Mouse (Mus musculus): ENCODE data around the gene Sipa1l1.
"Not testable (repeated sequence)": the region's sequence is repeated elsewhere in the genome, so short reads cannot be mapped to it uniquely, and the experiment has no call there.

Gene Sipa1l1

GRCm38 (mm10) chr12:82476580-82476979 is 307.5 kb downstream of the Sipa1l1 start:
- no peak for DNase-seq (ENCODE audit: low spot score)

DNA sequence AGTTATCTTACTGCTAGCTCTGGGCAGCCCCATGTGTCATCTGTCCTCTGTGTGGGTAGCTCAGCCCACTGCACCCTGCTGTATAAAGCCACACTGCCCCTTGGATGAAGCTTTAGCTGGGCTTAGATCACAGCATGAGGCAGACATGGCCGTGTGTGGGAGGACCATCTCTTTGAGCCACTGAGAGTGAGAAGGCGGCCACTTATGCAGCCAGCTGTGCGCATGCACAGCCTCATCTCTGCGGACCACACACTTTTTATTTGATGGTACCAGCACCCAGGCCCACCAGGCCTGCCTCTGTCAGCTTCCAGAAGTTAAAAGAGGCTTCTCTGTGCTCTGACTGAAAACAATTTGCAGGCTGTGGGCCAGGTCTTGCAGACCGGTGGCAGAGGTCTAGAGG is 308.7 kb downstream of the Sipa1l1 start:
- no peak for DNase-seq (ENCODE audit: low spot score)

DNA sequence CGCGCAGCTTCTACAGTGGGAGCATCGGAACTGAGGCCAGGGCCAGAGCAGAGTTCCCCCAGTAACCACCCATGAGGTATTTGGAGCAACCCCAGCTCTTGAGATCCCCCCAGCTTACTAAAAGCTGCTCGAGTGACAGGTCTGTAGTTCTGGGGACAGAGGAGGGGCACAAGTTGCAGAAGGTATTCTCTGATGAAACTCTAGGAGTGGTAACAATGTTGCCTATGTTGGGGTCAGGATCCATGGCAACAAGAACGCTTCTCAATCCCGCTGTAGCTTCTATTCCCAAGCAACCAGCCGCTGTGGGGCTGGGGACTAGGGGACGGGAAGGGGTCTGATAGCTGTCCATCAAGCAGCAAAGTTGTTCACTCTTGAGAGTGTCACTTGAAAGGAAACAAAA is 309.1 kb downstream of the Sipa1l1 start:
- DNase-seq (ENCODE audit: low spot score), result no peak

DNA sequence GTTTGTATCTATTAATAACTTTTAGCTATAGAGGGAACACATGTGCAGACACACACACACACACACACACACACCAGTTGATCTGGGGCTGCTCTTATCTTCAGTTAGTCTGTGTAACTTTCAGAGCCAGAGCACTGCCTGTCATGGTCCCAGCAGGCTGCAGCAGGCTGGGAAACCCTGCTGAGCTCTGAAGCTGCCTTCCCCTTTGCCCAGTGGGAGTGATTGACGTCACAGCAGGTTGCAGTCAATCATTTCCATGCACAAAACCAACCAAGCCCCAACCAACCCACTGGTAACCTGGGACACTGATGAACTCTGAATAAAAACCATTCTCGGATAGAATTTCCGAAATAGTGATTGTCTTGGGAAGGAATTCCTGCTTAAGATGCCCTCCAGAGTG is 310.3 kb downstream of the Sipa1l1 start:
- no peak for DNase-seq (ENCODE audit: low spot score)

DNA sequence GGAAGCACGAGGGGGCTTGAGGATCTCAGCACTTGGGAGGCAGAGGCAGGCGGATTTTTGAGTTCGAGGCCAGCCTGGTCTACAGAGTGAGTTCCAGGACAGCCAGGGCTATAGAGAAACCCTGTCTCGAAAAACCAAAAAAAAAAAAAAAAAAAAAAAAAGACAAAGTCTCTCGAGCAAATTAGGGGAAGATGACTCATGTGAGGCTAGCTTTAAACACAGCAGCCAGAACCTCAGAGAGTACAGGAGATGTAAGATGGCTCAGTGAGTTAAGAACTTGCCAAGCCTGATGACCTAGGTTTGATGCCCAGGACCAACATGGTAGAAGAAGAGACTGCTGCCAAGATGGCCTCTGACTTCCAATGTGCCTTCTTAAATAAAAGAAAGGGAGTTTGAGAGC is 311.3 kb downstream of the Sipa1l1 start:
- DNase-seq (ENCODE audit: low spot score), result not testable (repeated sequence)

DNA sequence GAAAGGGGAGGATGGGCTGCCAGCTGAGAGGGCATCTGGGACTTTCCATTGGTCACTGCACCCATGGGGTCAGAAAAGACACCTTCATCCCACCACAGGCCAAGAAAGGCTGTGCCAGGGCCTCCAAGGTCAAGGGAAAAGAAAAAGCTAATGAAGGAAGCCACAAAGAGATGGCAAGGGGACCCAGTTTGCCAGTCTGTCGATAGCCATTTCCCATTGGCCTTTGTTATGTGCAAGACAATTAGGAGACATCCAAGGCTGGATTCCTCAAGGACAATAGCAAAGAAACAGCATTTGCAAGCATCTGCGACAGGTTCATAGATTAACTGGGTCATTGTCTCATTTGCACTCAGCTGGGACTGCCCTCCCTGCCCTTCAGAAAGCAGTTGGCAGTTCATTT is 316.3 kb downstream of the Sipa1l1 start:
- no peak for DNase-seq (ENCODE audit: low spot score)

DNA sequence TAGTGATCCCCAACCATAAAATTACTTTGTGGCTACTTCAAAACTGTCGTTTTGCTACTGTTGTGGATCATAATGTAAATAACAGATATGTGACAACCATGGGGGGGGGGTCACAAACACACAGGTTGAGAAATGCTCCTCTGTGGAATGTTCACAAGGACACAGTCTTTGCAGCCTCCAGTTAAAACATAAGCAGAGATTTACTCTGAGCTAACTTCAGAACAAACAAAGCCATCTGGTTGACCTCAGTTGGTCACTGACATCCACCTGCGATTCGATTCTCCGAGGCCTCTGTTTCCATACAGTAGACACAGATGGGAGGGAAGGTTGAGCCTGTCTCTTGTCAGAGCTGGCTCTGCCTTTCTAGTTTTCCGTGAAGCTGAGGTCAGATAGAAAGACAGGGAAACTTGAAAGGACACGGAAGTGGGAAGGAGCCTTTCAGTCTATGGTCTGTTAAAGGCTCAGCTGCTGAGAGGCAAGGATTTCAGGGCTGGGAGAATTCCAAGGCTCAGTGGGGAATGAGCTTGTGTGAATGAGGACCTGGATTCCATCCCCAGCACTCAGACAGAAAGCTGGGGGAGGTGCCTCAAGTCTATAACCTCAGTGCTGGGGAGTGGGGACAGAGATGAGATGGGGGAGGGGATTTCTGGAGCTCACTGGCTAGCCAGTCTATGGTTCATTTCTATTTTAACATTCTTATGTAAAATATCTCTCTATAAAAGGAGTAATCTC is 317.9 kb downstream of the Sipa1l1 start:
- no peak for DNase-seq (ENCODE audit: low spot score)

GRCm38 (mm10) chr12:82489093-82489492 is 320.0 kb downstream of the Sipa1l1 start:
- DNase-seq (ENCODE audit: low spot score), result peak; percentile 38

DNA sequence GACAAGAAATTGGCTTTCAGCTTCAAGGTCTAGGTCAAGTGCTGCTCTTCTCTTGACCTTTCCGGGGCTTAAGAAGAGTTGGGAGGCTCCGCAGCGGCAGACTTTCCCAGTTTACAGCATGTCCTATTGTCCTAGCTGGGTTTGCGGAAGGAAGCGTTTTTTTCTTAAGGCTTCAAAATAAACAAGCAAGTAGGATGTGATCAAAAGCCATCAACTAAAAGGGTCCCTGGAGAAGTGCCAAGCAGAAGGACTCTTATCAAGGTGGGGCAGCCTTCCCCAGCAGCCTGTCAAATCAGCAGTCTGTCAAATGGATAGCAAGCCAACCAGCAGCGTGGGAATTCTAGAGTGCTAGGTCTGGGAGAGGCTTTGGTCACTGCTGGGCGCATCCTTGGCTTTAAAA is 320.5 kb downstream of the Sipa1l1 start:
- peak; percentile 82 for DNase-seq (ENCODE audit: low spot score)

GRCm38 (mm10) chr12:82492456-82492855 is 323.3 kb downstream of the Sipa1l1 start:
- no peak for DNase-seq (ENCODE audit: low spot score)

GRCm38 (mm10) chr12:82493260-82493659 is 324.1 kb downstream of the Sipa1l1 start:
- not testable (repeated sequence) for DNase-seq (ENCODE audit: low spot score)

DNA sequence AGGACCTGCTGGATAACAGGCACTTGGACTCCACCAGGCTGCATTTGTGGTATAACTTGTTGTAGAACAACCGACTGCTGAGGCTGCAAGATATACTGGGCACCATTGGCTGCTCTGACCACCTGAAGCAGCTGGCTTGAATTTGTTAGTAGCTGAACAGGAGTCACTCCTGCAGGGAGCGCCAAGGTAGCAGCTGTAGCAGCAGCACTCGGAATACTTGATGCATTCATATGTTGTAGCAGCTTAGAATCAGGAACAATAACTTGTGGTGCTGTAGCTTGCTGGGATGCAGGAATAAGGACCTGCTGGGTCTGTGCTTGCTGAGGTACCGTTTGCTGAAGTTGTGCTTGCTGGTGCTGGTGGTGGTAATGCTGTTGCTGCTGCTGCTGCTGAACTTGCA is 326.8 kb downstream of the Sipa1l1 start:
- no peak for DNase-seq (ENCODE audit: low spot score)

DNA sequence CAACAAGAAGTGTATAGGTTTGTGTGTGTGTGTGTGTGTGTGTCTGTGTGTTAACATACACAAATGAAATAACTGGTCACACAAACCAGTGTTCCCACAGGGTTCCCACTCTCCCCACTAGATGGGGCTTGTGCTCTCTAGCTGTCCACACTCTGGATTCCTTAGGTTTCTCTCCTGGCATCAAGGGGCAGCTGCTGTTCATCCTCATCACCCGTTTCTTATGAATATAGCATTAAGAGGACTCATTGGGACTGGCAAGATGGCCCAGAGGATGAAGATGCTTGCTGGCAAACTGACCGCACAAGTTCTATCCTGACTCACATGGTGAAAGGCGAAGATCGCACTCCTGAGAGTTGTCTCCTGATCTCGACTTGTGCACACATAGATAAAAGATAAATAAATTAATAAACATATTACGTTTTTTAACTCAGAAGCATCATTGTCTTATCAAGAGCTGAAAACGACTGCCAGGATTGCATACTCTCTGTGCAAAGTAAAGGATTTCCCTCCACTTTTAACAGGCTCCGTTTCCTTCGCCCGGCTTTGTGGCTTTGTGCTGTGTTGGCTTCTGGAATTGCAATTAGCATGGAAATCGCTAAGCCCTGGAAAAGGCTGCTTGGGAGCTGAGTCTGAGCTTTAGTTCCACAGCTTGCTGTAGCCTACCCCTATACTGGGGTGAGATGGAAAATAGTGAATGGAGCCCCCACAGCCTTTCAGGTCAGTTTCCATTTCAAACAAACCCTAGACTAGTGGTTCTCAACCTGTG is 328.9 kb downstream of the Sipa1l1 start:
- peak; percentile 14 for DNase-seq (ENCODE audit: low spot score)

GRCm38 (mm10) chr12:82498701-82499100 is 329.6 kb downstream of the Sipa1l1 start:
- DNase-seq (ENCODE audit: low spot score), result no peak

DNA sequence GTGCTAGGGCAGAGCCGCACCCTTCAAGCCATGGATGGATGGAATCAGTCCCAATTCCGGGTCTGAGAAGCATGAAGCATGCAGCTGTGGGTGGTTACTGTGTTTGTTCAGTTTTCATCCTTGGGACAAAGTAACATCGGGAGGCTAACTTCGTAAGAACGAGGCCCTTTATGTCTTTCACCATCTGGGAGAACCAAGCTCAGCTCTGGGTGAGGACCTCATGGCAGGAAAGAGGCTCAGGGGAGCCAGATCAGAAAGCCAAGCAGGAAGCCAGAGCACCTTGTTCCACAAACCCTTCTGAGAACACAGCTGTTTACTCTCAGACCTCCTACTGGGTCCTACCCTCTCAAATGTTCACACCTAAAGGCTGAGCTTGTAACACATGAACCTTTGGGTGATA is 330.6 kb downstream of the Sipa1l1 start:
- DNase-seq (ENCODE audit: low spot score), result no peak
